Mouse (Mus musculus): Measurements from ENCODE around the gene Pla1a.
"Not testable (repeated sequence)": the region's sequence is repeated elsewhere in the genome, so short reads cannot be mapped to it uniquely, and the experiment has no call there.

- TF ChIP-seq EP300, CTCF (IDR thresholded peaks at IDR 0.05; ENCODE audit: low read depth): not testable (repeated sequence)
Measured at GRCm38 (mm10) chr16:38446141-38446540, 13.2 kb upstream of the Pla1a start.
